Mouse (Mus musculus) cortical plate, adult 2 months (tissue): Measurements from ENCODE around the gene Reep6.

ENCODE experiments used
- CTCF ChIP-seq: fragments of 200-500 bp; IDR thresholded peaks from 2 replicates; pipeline ENCODE4 v1.5.1; 2011; ENCODE audit warnings: mild to moderate bottlenecking, control low read depth, low read length; ENCODE audit not compliant: insufficient read depth; ENCODE audit errors: extremely low read depth
- POLR2A ChIP-seq: fragments of 200-500 bp; IDR thresholded peaks from 2 replicates; pipeline ENCODE4 v1.6.1; 2011; ENCODE audit warnings: mild to moderate bottlenecking, low read length, control low read depth; ENCODE audit not compliant: insufficient read depth; ENCODE audit errors: extremely low read depth

GRCm38 (mm10) chr10:80331636-80332524 is 2.1 kb downstream of the Reep6 start:
- no peak for TF ChIP-seq CTCF
- no peak for TF ChIP-seq POLR2A
